Mouse (Mus musculus) liver, embryonic 14.5 days (tissue): ENCODE measurements around the gene Cyp2a22. TPM values are rescaled to one million over a fixed set of nuclear protein-coding genes. Genes with fewer than 3 reads are reported as not detected.
"Not testable (repeated sequence)": the region's sequence is repeated elsewhere in the genome, so short reads cannot be mapped to it uniquely, and the experiment has no call there.

Experiments
- ATAC-seq: fragments of 200-750 bp; cut with Nextera tagmentation; 2 replicates; pipeline ENCODE4 v1.8.0; 2017; ENCODE audit warnings: moderate number of reproducible peaks, mild to moderate bottlenecking, moderate library complexity; ENCODE audit not compliant: insufficient read depth
- DNase-seq, 3 experiments: peaks; one replicate each; pipeline ENCODE4 v3.0.0-alpha.2; 2012 to 2013; ENCODE audit warnings: low read depth in 3 of 3, low spot score in 3 of 3
- H3K27ac ChIP-seq: fragments of 300-500 bp; sonication (generic); 2 replicates; pipeline ENCODE4 v1.5.1; 2014; ENCODE audit warnings: moderate library complexity, mild to moderate bottlenecking, control low read depth, inconsistent platforms
- H3K27me3 ChIP-seq: fragments of 300-500 bp; sonication (generic); 2 replicates; pipeline ENCODE4 v1.6.1; 2014; ENCODE audit warnings: mild to moderate bottlenecking, low read length, moderate library complexity; ENCODE audit not compliant: control insufficient read depth, insufficient read depth
- H3K36me3 ChIP-seq: fragments of 300-500 bp; sonication (generic); replicated peaks from 2 replicates; pipeline ENCODE4 v1.6.1; 2014; ENCODE audit warnings: low read depth; ENCODE audit not compliant: control insufficient read depth, insufficient read depth
- H3K4me1 ChIP-seq, 2 experiments: fragments of 200-500 bp in 1 of 2; fragments of 300-500 bp in 1 of 2; sonication (generic) in 1 of 2; replicated peaks; 2 replicates each; pipeline ENCODE4 v1.6.1; 2012 to 2014; ENCODE audit warnings: antibody characterized with exemption in 1 of 2, inconsistent platforms in 1 of 2, low read length in 1 of 2; ENCODE audit not compliant: control insufficient read depth in 2 of 2, insufficient read depth in 2 of 2
- H3K4me2 ChIP-seq: fragments of 300-500 bp; sonication (generic); 2 replicates; pipeline ENCODE4 v1.6.1; 2014; ENCODE audit warnings: low read depth, mild to moderate bottlenecking, control low read depth, moderate library complexity
- H3K4me3 ChIP-seq, 2 experiments: fragments of 200-500 bp in 1 of 2; fragments of 300-500 bp in 1 of 2; sonication (generic) in 1 of 2; 2 replicates each; pipeline ENCODE4 v1.5.1; 2012 to 2014; ENCODE audit warnings: low read depth in 2 of 2, low read length in 2 of 2, mild to moderate bottlenecking in 2 of 2, control low read depth in 1 of 2, inconsistent platforms in 1 of 2, moderate library complexity in 1 of 2; ENCODE audit not compliant: insufficient read depth in 1 of 2
- H3K9ac ChIP-seq: fragments of 300-500 bp; sonication (generic); replicated peaks from 2 replicates; pipeline ENCODE4 v1.6.1; 2014; ENCODE audit warnings: mild to moderate bottlenecking, control low read depth, moderate library complexity
- H3K9me3 ChIP-seq: fragments of 300-500 bp; sonication (generic); 2 replicates; pipeline ENCODE4 v1.6.1; 2016; ENCODE audit warnings: low read length, mixed read lengths; ENCODE audit not compliant: control insufficient read depth
- WGBS: fragments of 180-500 bp; shearing (Covaris S2); extraction: QIAGEN DNeasy Blood & Tissue Kit; methylation state at CpG from one replicate; pipeline ENCODE4 v1.1.7; 2014; ENCODE audit not compliant: insufficient replicate concordance; 5-methylcytosine and 5-hydroxymethylcytosine counted together
- polyA plus RNA-seq, 2 experiments: library from polyadenylated mRNA; depleted of rRNA in 1 of 2; stranded (reverse) in 1 of 2; unstranded in 1 of 2; fragments of >200 nt; fragmentation: Nextera tagmentation in 1 of 2; extraction: Ambion mirVana in 1 of 2; gene quantifications; 2 replicates each; pipeline versions ENCODE4 v1.2.1 to v1.2.3; 2012 to 2014

Cyp2a22 gene
- polyA plus RNA-seq, 2 experiments, result 0.37 to 0.56 TPM

- H3K4me3 ChIP-seq, H3K27ac ChIP-seq, H3K9me3 ChIP-seq, H3K4me2 ChIP-seq, H3K27me3 ChIP-seq, H3K4me1 ChIP-seq, H3K9ac ChIP-seq, DNase-seq, H3K36me3 ChIP-seq, ATAC-seq: not testable (repeated sequence)
- WGBS, result 27% methylated on average over 2 of the region's 2 CpGs
Observed at GRCm38 (mm10) chr7:26941320-26941925, 2.2 kb upstream of the Cyp2a22 start.

- not testable (repeated sequence) for H3K36me3 ChIP-seq, H3K4me1 ChIP-seq, H3K9me3 ChIP-seq, DNase-seq, H3K4me2 ChIP-seq, H3K27ac ChIP-seq, H3K27me3 ChIP-seq, ATAC-seq, H3K9ac ChIP-seq, H3K4me3 ChIP-seq
- 14% methylated on average over 2 of the region's 2 CpGs for WGBS
Observed at GRCm38 (mm10) chr7:26917114-26917513, 22.1 kb downstream of the Cyp2a22 start.

Other genes starting within 250 kb of the Cyp2a22 start
- gene Cyp2b19, start 182.2 kb downstream of the Cyp2a22 start, polyA plus RNA-seq (2012; rRNA removed), result not detected in 2 replicates
- gene Cyp2b19, start 182.2 kb downstream of the Cyp2a22 start, polyA plus RNA-seq (2014; fragmentation: Nextera tagmentation; extraction: Ambion mirVana), result not detected in 2 replicates
- gene Cyp2g1, start 130.5 kb downstream of the Cyp2a22 start, polyA plus RNA-seq (2012; rRNA removed), result not detected in 2 replicates
- not detected in 2 replicates for gene Cyp2g1, start 130.5 kb downstream of the Cyp2a22 start, polyA plus RNA-seq (2014; fragmentation: Nextera tagmentation; extraction: Ambion mirVana)
- 0.21 and 0.31 TPM in 2 replicates for gene Cyp2a5, start 104.1 kb downstream of the Cyp2a22 start, polyA plus RNA-seq (2012; rRNA removed)
- 0.32 and 0.87 TPM in 2 replicates for gene Cyp2a5, start 104.1 kb downstream of the Cyp2a22 start, polyA plus RNA-seq (2014; fragmentation: Nextera tagmentation; extraction: Ambion mirVana)
- gene Cyp2a12, start 89.7 kb upstream of the Cyp2a22 start, polyA plus RNA-seq (2012; rRNA removed), result 2.0 and 2.5 TPM in 2 replicates
- gene Cyp2a12, start 89.7 kb upstream of the Cyp2a22 start, polyA plus RNA-seq (2014; fragmentation: Nextera tagmentation; extraction: Ambion mirVana), result 1.8 and 2.6 TPM in 2 replicates
- gene Cyp2f2, start 180.5 kb upstream of the Cyp2a22 start, polyA plus RNA-seq (2012; rRNA removed), result 0.09 and 0.21 TPM in 2 replicates
- 0.32 and 0.45 TPM in 2 replicates for gene Cyp2f2, start 180.5 kb upstream of the Cyp2a22 start, polyA plus RNA-seq (2014; fragmentation: Nextera tagmentation; extraction: Ambion mirVana)
- gene Cyp2t4, start 214.3 kb upstream of the Cyp2a22 start, polyA plus RNA-seq (2012; rRNA removed), result not detected in 2 replicates
- not detected in 2 replicates for gene Cyp2t4, start 214.3 kb upstream of the Cyp2a22 start, polyA plus RNA-seq (2014; fragmentation: Nextera tagmentation; extraction: Ambion mirVana)
- gene Egln2, start 227.4 kb upstream of the Cyp2a22 start, polyA plus RNA-seq (2012; rRNA removed), result 22.2 and 23.3 TPM in 2 replicates
- gene Egln2, start 227.4 kb upstream of the Cyp2a22 start, polyA plus RNA-seq (2014; fragmentation: Nextera tagmentation; extraction: Ambion mirVana), result 11.7 and 13.8 TPM in 2 replicates
- gene Rab4b, start 239.5 kb upstream of the Cyp2a22 start, polyA plus RNA-seq (2012; rRNA removed), result 15.2 and 15.9 TPM in 2 replicates
- 18.3 and 19.1 TPM in 2 replicates for gene Rab4b, start 239.5 kb upstream of the Cyp2a22 start, polyA plus RNA-seq (2014; fragmentation: Nextera tagmentation; extraction: Ambion mirVana)
- 0.04 TPM in 2 replicates for gene Gm21983, start 241.7 kb upstream of the Cyp2a22 start, polyA plus RNA-seq (2012; rRNA removed)
- 0.28 TPM in 1 of 2 replicates, not detected in the other for gene Gm21983, start 241.7 kb upstream of the Cyp2a22 start, polyA plus RNA-seq (2014; fragmentation: Nextera tagmentation; extraction: Ambion mirVana)
- 0.55 and 0.67 TPM in 2 replicates for gene Mia, start 241.8 kb upstream of the Cyp2a22 start, polyA plus RNA-seq (2012; rRNA removed)
- gene Mia, start 241.8 kb upstream of the Cyp2a22 start, polyA plus RNA-seq (2014; fragmentation: Nextera tagmentation; extraction: Ambion mirVana), result 0.52 TPM in 1 of 2 replicates, not detected in the other